Mouse (Mus musculus) bone marrow macrophage, adult 2 months (primary cell): ENCODE results near the gene Cd34.

Source experiments
- CTCF ChIP-seq: IDR thresholded peaks from 2 replicates; pipeline ENCODE4 v1.5.1; 2012; ENCODE audit warnings: low read depth, mild to moderate bottlenecking, low read length, moderate library complexity
- POLR2A ChIP-seq: IDR thresholded peaks from 2 replicates; pipeline ENCODE4 v1.6.1; 2012; ENCODE audit warnings: mild to moderate bottlenecking, low read depth, low read length, borderline replicate concordance

DNA sequence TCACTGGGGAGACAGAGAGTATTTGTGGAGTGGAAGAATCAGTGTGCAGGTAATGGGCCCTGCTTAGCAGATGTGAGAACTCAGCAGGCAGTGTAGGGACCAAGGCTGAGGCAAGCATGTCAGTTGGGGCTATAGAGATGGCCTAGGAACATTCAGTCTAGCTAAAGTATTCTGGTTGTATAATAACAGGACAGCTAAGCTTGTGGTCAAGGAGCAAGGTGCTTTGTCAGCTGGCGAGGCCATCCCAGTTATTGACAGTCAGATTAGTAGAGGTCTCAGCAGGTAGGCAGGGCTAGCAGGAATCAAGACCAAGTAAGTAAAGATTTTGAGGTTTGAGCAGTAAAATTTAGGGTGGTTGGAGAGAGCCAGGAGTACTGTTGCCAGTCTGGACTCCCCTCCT lies 59.8 kb downstream of the Cd34 start:
- TF ChIP-seq POLR2A (no peak), CTCF (no peak)
